Mouse (Mus musculus) erythroblast, embryonic 14.5 days (primary cell): ENCODE measurements around the gene Itpk1. TPM values are rescaled to one million over a fixed set of nuclear protein-coding genes. Genes with fewer than 3 reads are reported as not detected.

Source experiments
- H3K27me3 ChIP-seq: 2 replicates; pipeline ENCODE4 v1.6.1; 2012; ENCODE audit warnings: inconsistent platforms; ENCODE audit not compliant: control insufficient read depth
- H3K36me3 ChIP-seq: 2 replicates; pipeline ENCODE4 v1.6.1; 2012; ENCODE audit warnings: mild to moderate bottlenecking, inconsistent platforms; ENCODE audit not compliant: control insufficient read depth
- H3K4me1 ChIP-seq: 2 replicates; pipeline ENCODE4 v1.6.1; 2012; ENCODE audit warnings: inconsistent platforms; ENCODE audit not compliant: control insufficient read depth
- H3K4me3 ChIP-seq: replicated peaks from 2 replicates; pipeline ENCODE3; 2012; ENCODE audit warnings: moderate library complexity, mild to moderate bottlenecking, inconsistent platforms
- H3K9me3 ChIP-seq: 2 replicates; pipeline ENCODE4 v1.6.1; 2012; ENCODE audit warnings: low read length, inconsistent platforms, mixed read lengths; ENCODE audit not compliant: control insufficient read depth
- GATA1 ChIP-seq: IDR thresholded peaks from 2 replicates; pipeline ENCODE4 v1.6.1; 2012; ENCODE audit warnings: low read length, inconsistent platforms, mixed read lengths
- TAL1 ChIP-seq: IDR thresholded peaks from 3 replicates; pipeline ENCODE4 v1.6.1; 2012; ENCODE audit warnings: low read length, inconsistent platforms, mixed read lengths
- polyA plus RNA-seq: library from polyadenylated mRNA; stranded (reverse); fragments of >175 nt; gene quantifications from 2 replicates; pipeline ENCODE4 v1.2.3, GENCODE M21; 2012

Gene Itpk1
- polyA plus RNA-seq, 1 experiment: 0.24 TPM

DNA sequence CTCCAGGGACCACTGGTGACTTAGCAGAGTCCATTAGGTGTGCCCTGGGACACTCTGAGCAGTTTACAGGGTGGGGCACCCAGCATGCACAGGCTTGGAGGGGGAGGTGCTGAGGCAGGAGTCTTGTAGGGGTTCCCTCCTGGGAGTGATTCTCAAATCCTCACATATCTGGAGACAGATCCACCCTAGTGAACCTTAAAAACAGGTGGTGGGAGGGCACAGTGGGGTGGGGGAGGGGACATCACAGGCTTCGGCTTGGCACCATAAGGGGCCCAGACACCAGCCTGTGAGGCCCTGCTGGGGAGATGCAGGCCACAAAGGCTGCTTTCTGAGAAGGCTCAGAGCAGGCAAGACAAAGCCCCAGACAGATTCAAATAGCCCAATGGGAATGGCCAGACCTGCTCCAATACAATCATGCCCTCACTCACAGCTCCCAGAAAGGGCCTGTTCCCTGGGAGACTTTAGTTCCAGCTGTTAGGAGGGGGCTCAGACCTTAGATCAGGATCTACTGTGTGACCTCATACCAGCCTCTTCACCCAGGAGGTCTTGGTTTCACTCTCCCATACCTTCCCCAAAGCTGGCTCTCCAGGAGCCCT, 6.5 kb downstream of the Itpk1 start:
- no peaks in the 10 kb centered on the region for H3K9me3 ChIP-seq
- no peaks in the 10 kb centered on the region for H3K36me3 ChIP-seq
- no peak for TF ChIP-seq TAL1
- no peak for TF ChIP-seq GATA1
- no peak overlapping the region for H3K4me3 ChIP-seq
- no peaks in the 10 kb centered on the region for H3K27me3 ChIP-seq
- H3K4me1 ChIP-seq: peaks cover 48% of the 10 kb centered on the region

DNA sequence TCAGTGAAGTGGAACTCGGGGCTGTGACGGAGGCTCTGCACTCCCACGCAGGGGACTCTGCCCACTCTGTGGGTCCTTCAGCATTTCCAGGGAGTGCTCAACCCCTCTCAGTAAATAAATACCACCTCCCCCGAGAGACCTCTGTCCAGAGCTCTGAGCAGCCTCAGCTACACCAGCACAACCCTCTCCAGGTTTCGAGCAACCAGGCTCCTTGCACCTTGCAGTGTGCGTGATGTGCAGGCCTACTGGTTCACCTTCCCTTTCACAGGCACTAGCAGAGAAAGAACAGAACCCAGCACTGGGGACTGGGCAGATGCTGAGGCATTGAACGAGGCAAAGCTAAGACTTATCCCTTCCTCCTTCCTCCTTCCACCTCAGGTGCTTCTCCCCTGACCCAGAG, 7.3 kb downstream of the Itpk1 start:
- H3K4me1 ChIP-seq: peaks cover 42% of the 10 kb centered on the region
- TF ChIP-seq TAL1: no peak
- no peak for TF ChIP-seq GATA1
- H3K4me3 ChIP-seq: no peak overlapping the region

DNA sequence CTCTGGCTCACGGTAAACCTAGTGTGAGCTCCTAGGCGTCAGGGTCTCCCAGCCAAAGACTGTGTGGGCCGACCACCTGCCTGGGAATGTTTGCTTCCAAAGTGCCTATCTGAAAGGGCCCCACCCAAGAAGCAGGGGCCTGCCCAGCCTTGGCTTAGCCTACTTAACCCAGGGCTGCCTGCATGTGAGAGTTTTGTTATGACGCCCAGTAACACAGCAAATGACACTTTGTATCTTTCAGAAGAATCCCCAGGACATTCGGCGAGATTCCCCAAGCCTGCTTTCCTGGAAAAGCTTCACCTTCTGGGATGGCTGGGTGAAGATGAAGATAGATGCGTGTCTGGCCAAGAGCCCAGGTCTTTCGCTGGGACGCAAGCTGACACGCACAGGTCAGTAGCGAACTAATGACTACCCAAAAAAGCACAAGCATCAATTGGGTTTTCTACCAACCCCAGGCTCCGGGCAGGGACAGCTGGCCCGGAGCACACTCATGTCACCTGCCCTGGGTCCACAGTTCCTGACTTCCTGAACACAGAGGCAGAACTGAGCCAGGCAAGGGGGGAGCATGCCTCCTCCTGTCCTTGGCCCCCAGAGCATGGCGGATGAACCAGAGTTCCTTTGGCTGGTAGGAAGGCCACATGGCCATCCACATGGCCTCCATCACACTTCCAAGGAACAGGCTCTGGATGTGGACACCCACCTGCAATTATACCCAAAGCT, 7.9 kb downstream of the Itpk1 start:
- Histone ChIP-seq H3K4me1 (peaks cover 38% of the 10 kb centered on the region), H3K9me3 (no peaks in the 10 kb centered on the region), H3K4me3 (no peak overlapping the region), H3K36me3 (no peaks in the 10 kb centered on the region), H3K27me3 (no peaks in the 10 kb centered on the region)
- TF ChIP-seq GATA1 (no peak), TAL1 (no peak)

More for the DNA sequence above, 7.3 kb downstream of the Itpk1 start:
- no peaks in the 10 kb centered on the region for H3K9me3 ChIP-seq
- no peaks in the 10 kb centered on the region for H3K27me3 ChIP-seq
- no peaks in the 10 kb centered on the region for H3K36me3 ChIP-seq

DNA sequence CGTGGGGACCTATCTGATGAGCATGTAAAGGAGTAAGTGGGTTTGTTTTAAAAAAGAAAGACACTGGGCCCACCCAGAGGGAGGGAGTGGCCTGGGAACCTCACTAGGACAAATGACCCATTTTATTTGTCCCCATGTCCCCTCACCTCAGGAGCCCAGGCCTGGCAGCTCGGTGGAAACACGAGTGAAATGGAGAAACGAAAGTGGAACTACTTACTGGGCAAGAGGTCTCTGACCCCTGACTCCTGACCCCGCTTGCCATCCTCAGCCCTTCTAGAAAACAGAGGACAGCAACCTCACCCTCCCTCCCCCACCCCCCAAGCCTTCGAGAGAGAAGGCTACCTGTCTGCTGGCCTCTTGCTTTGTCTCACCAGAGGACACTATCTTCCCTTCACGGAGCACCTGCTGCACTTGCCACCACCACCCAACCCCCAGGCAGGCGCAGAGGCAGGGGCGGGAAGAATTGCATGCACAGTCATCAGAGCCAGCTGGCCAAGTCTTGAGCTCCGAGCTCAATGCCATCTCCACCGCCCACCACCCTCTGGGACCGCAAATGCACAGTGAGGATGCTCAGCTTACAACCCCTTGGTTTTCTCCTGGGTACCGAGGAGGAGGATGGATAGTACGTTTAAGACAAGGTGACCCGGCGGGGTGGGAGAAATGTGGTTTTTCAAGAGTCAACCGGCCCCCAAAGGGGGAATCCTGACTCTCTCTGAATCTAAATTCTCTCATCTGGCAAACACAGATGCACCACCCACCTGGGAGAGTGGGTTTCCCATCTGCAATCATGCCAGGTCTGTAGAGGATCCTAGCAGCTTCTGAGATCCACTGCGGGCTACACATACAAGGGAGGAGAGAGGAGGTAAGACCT, 9.1 kb downstream of the Itpk1 start:
- Histone ChIP-seq H3K27me3 (no peaks in the 10 kb centered on the region), H3K4me1 (peaks cover 35% of the 10 kb centered on the region), H3K9me3 (no peaks in the 10 kb centered on the region), H3K4me3 (no peak overlapping the region), H3K36me3 (no peaks in the 10 kb centered on the region)
- TF ChIP-seq TAL1 (no peak), GATA1 (no peak)

DNA sequence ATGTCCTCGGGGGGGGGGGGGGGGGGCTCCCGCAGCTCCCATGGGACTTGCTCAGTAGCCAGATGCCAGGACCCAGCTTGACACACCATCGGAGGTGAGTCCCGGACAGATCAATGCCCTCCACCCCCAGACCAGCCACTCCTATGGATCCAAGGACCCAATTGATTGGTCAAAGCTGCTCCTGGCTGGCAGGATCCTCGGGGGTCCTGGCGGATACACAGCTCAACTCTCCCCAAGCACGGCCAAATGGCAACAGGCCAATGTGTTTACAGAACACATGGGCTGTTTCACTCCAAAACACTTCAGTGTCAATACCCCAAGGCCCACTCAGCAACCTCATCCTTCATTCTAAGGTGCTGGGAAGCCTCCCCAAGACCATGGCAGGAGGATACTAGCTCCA, 13.0 kb downstream of the Itpk1 start:
- no peaks in the 10 kb centered on the region for H3K27me3 ChIP-seq
- no peaks in the 10 kb centered on the region for H3K9me3 ChIP-seq
- H3K4me1 ChIP-seq: peaks cover 18% of the 10 kb centered on the region
- no peak for TF ChIP-seq TAL1
- TF ChIP-seq GATA1: no peak
- H3K4me3 ChIP-seq: no peak overlapping the region
- H3K36me3 ChIP-seq: no peaks in the 10 kb centered on the region

DNA sequence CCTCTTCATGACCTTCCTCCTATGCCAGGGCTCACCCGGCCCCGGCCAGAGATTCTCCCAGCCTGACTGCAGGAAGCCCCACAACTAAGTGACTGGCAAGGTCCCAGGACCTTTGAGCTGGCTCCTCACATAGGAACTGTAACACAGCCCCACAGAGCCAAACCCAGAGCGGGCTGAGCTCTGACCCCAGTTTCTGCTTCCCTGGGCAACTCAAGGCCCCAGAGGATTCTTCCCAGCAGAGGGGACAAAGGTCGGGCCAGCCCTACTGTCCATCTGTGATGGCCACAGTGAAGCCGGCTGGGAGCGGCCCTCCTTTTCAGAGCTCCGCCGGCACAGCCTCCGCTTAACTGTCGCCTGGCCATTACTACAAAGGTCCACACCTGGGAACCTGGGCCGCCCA, 13.6 kb downstream of the Itpk1 start:
- no peaks in the 10 kb centered on the region for H3K27me3 ChIP-seq
- H3K9me3 ChIP-seq: no peaks in the 10 kb centered on the region
- TF ChIP-seq TAL1: no peak
- no peak for TF ChIP-seq GATA1
- peaks cover 15% of the 10 kb centered on the region for H3K4me1 ChIP-seq
- H3K4me3 ChIP-seq: no peak overlapping the region
- H3K36me3 ChIP-seq: no peaks in the 10 kb centered on the region

DNA sequence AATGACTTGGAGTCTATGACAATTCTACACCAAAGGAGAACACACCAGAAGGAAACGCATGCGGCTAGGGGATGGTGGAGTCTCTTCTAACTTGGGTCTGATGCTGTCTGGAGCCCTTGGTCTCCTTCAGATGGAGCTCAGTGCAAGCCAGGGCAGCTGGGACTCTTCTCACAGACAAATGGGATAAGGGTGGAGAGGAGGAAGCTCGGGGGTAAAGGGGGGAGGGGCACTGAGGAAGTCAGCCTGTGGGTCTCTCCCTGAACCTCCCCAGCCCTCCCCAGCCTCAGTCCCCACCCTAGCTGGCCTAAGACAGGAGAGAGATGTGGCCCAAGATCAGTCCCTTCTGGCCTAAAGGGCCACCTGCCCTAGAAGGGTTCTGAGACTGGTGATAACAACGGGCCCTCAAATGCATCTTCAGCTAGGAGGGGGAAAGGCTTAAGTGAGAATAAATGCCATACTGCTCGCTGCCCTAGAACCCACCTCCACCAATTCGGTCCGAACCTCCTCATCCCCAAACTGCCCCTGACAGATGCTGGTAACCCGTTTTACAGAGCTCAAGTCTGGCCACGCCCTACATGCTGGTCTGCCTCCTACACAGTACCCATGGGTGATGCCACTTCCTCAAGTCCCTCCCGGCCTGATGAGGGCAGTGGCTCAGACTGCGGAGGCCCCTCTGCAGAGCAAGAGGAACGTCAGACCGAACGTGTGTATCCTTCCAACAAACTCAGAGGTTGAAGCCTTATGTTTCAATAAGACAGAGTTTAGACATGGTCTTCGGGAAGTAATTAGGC, 14.8 kb downstream of the Itpk1 start:
- TF ChIP-seq GATA1: no peak
- TF ChIP-seq TAL1: no peak
- no peaks in the 10 kb centered on the region for H3K27me3 ChIP-seq
- H3K4me3 ChIP-seq: no peak overlapping the region
- peaks cover 13% of the 10 kb centered on the region for H3K4me1 ChIP-seq
- H3K36me3 ChIP-seq: no peaks in the 10 kb centered on the region
- no peaks in the 10 kb centered on the region for H3K9me3 ChIP-seq

DNA sequence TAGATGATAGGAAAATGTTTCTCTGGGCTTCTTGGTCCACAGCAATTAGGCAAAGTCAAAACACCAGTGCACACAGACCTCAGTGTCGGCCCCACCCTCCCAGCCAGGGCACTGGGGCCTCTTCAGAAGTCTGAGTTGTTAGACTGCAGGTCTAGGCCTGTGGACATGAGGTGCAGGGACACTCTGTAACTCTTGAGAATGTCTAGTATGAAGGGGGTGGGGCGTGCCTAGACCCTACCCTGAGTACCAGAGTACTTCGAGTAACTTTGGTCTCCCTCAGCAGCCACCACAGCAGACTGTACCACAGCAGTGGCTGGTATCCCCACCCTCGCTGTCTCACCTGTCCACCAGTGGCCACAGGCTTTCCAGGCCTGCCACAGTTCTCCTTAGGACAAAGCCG, 18.4 kb downstream of the Itpk1 start:
- TF ChIP-seq TAL1: no peak
- no peak for TF ChIP-seq GATA1
- H3K4me3 ChIP-seq: no peak overlapping the region
- H3K36me3 ChIP-seq: no peaks in the 10 kb centered on the region
- peaks cover 13% of the 10 kb centered on the region for H3K4me1 ChIP-seq
- H3K27me3 ChIP-seq: no peaks in the 10 kb centered on the region
- no peaks in the 10 kb centered on the region for H3K9me3 ChIP-seq

DNA sequence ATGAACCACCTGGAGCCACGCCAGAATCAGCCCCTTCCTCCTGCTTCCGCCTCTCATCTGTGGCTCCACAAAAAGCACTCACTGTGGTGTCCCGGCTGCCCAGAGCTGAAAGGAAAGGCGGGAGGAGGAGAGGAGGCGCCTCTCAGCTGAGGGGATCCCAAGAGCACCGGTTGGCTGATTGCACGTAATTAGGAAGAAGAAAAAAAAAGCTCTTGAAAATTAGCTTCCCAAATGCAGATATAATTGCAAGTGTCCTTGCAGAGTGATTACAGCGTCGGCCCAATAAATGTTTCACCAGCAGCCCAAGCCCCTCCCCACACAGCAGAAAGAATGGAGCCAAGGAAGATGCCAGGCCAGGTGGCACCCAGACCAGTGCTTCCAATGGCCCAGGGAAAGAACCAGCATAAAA, 19.2 kb downstream of the Itpk1 start:
- H3K4me1 ChIP-seq: peaks cover 13% of the 10 kb centered on the region
- no peak overlapping the region for H3K4me3 ChIP-seq
- no peak for TF ChIP-seq TAL1
- TF ChIP-seq GATA1: no peak
- H3K36me3 ChIP-seq: no peaks in the 10 kb centered on the region
- no peaks in the 10 kb centered on the region for H3K27me3 ChIP-seq
- H3K9me3 ChIP-seq: no peaks in the 10 kb centered on the region
